Mouse (Mus musculus) cerebral cortex, adult 2 months (tissue): ENCODE data around the gene Galm.

ENCODE experiments used
- WGBS: fragments of 180-500 bp; shearing (Covaris S2); methylation state at CpG from one replicate; pipeline ENCODE4 v1.1.7; 2018; 5-methylcytosine and 5-hydroxymethylcytosine counted together

Gene Galm

GRCm38 (mm10) chr17:80165741-80166140 is 38.5 kb downstream of the Galm start:
- 19% methylated on average over 6 of the region's 6 CpGs for WGBS

- WGBS = 49% methylated on average over 6 of the region's 6 CpGs
Observed at GRCm38 (mm10) chr17:80166346-80166745, 39.1 kb downstream of the Galm start.

GRCm38 (mm10) chr17:80167436-80167835 is 40.2 kb downstream of the Galm start:
- WGBS = 86% methylated on average over 4 of the region's 4 CpGs

GRCm38 (mm10) chr17:80167851-80168251 is 40.6 kb downstream of the Galm start:
- 36% methylated on average over 7 of the region's 7 CpGs for WGBS

- WGBS = 13% methylated on average over 16 of the region's 16 CpGs
Observed at GRCm38 (mm10) chr17:80168425-80169182, 41.3 kb downstream of the Galm start.

- 92% methylated on average over 6 of the region's 6 CpGs for WGBS
Observed at GRCm38 (mm10) chr17:80169792-80170191, 42.5 kb downstream of the Galm start.

- WGBS = 86% methylated on average over 7 of the region's 7 CpGs
Observed at GRCm38 (mm10) chr17:80170951-80171350, 43.7 kb downstream of the Galm start.

- WGBS = 80% methylated on average over 4 of the region's 4 CpGs
Observed at GRCm38 (mm10) chr17:80171948-80172347, 44.7 kb downstream of the Galm start.

GRCm38 (mm10) chr17:80172761-80173160 is 45.5 kb downstream of the Galm start:
- WGBS = 84% methylated on average over 5 of the region's 5 CpGs

- 95% methylated on average over 2 of the region's 2 CpGs for WGBS
Observed at GRCm38 (mm10) chr17:80173708-80174107, 46.4 kb downstream of the Galm start.

- WGBS = 83% methylated on average over 3 of the region's 3 CpGs
Observed at GRCm38 (mm10) chr17:80174146-80174545, 46.9 kb downstream of the Galm start.

- 80% methylated on average over 19 of the region's 19 CpGs for WGBS
Observed at GRCm38 (mm10) chr17:80174699-80175385, 47.6 kb downstream of the Galm start.

GRCm38 (mm10) chr17:80175386-80175739 is 48.1 kb downstream of the Galm start:
- WGBS = 76% methylated on average over 4 of the region's 4 CpGs

GRCm38 (mm10) chr17:80175966-80176365 is 48.7 kb downstream of the Galm start:
- 95% methylated on average over 3 of the region's 3 CpGs for WGBS

GRCm38 (mm10) chr17:80178846-80179245 is 51.6 kb downstream of the Galm start:
- WGBS = 96% methylated on average over 3 of the region's 3 CpGs

GRCm38 (mm10) chr17:80179959-80180358 is 52.7 kb downstream of the Galm start:
- under 1% methylated on average over 6 of the region's 6 CpGs for WGBS

- WGBS = 89% methylated on average over 10 of the region's 10 CpGs
Observed at GRCm38 (mm10) chr17:80183615-80184014, 56.3 kb downstream of the Galm start.

GRCm38 (mm10) chr17:80193075-80193474 is 65.8 kb downstream of the Galm start:
- 53% methylated on average over 5 of the region's 5 CpGs for WGBS

- 91% methylated on average over 3 of the region's 3 CpGs for WGBS
Observed at GRCm38 (mm10) chr17:80199160-80199778, 72.0 kb downstream of the Galm start.

- 9% methylated on average over 5 of the region's 5 CpGs for WGBS
Observed at GRCm38 (mm10) chr17:80205657-80206056, 78.4 kb downstream of the Galm start.

GRCm38 (mm10) chr17:80206301-80206670 is 79.0 kb downstream of the Galm start:
- WGBS = 0% methylated on average over 36 of the region's 36 CpGs

- WGBS = under 1% methylated on average over 93 of the region's 95 CpGs
Observed at GRCm38 (mm10) chr17:80206671-80207581, 79.7 kb downstream of the Galm start, which contains the start of the genes Srsf7 and Ttc39d. Gene Srsf7, minus strand, starts transcription at chr17:80207307. Gene Ttc39d, plus strand, starts transcription at chr17:80207460.
